Comparison of ENCODE assay signal across 16 mouse cellular contexts in genomic region chr4:133508990-133509389, GRCm38 (mm10). TPM values are rescaled to one million over a fixed set of nuclear protein-coding genes. Genes with fewer than 3 reads are reported as not detected.
A peak's percentile ranks its signal among the peaks of the same experiment; 100 is the strongest.
DNase-seq lines count a peak whose midpoint lies in the region; ATAC-seq lines count a peak whose summit lies in the region.
"Had no signal": no experiment of that assay in that cellular context is flagged by ENCODE, and none has a peak within 500 bp of the region (broad histone marks: within the 10 kb centered on the region; RNA-seq: fewer than 3 reads in every experiment).

No protein-coding gene starts in this region.

- DNase-seq in right cerebral cortex, adult 18-20 months: peak; percentile 59
- DNase-seq in right cerebral cortex, postnatal 25 days: no peak
- DNase-seq in cerebellum, adult 8-10 months: peak; percentile 70
- peak; percentile 66 for DNase-seq in layer of hippocampus, adult 11-12 months (ENCODE audit: low spot score)
- DNase-seq in right cerebral cortex, postnatal 4 days: peak; percentile 55
- no peak for DNase-seq in adipocyte (ENCODE audit: low spot score)
- DNase-seq: adrenal gland, adult 2 months; heart, adult 18-20 months; heart, postnatal 4 days; kidney, adult 18-20 months; lung, adult 2 months had no signal

- H3K9me3 ChIP-seq in heart, embryonic 11.5 days (replicated peaks; ENCODE audit: control insufficient read depth, low read length): no peaks in the 10 kb centered on the region
- H3K9me3 ChIP-seq: stomach, embryonic 15.5 days had no signal

- no peak overlapping the region for H3K27ac ChIP-seq in heart, embryonic 11.5 days (ENCODE audit: low read depth, low read length)
- H3K27ac ChIP-seq: stomach, embryonic 15.5 days had no signal

- H3K36me3 ChIP-seq in heart, embryonic 11.5 days (ENCODE audit: control insufficient read depth, insufficient read depth, low read length): no peaks in the 10 kb centered on the region
- H3K36me3 ChIP-seq: stomach, embryonic 15.5 days had no signal

- 80% methylated on average over 7 of the region's 7 CpGs for WGBS in heart, embryonic 11.5 days (ENCODE audit: insufficient replicate concordance)

- peaks cover 22% of the 10 kb centered on the region for H3K27me3 ChIP-seq in heart, embryonic 11.5 days (ENCODE audit: control insufficient read depth, insufficient read depth, low read length)
- H3K27me3 ChIP-seq: Patski had no signal

- no peak overlapping the region for H3K9ac ChIP-seq in heart, embryonic 11.5 days (ENCODE audit: low read depth, low read length)
- H3K9ac ChIP-seq: stomach, embryonic 15.5 days had no signal

- ATAC-seq in heart, embryonic 11.5 days (replicated peaks; ENCODE audit: insufficient number of reproducible peaks, low FRiP score, low TSS enrichment): no peak
- ATAC-seq: Patski had no signal

- no peaks in the 10 kb centered on the region for H3K4me1 ChIP-seq in heart, embryonic 11.5 days (ENCODE audit: control insufficient read depth, insufficient read depth, low read length)
- H3K4me1 ChIP-seq: stomach, embryonic 15.5 days had no signal

- H3K4me3 ChIP-seq in heart, embryonic 11.5 days (ENCODE audit: low read depth, low read length): no peak overlapping the region
- H3K4me3 ChIP-seq: stomach, embryonic 15.5 days had no signal

- H3K4me2 ChIP-seq in heart, embryonic 11.5 days: no peak overlapping the region
- H3K4me2 ChIP-seq: stomach, embryonic 15.5 days had no signal

RNA-seq across cellular contexts. Expression of gene Kdf1, which starts 9.8 kb away (rescaled TPM):
- 0.77 and 0.80 TPM in 2 replicates for polyA plus RNA-seq in heart, embryonic 11.5 days (2014; fragmentation: Nextera tagmentation; extraction: Ambion mirVana)

RNA-seq across cellular contexts. Expression of gene Trnp1, which starts 10.6 kb away (rescaled TPM):
- 0.94 and 1.4 TPM in 2 replicates for polyA plus RNA-seq in heart, embryonic 11.5 days (2014; fragmentation: Nextera tagmentation; extraction: Ambion mirVana)

RNA-seq across cellular contexts. Expression of gene Tent5b, which starts 29.1 kb away (rescaled TPM):
- polyA plus RNA-seq in heart, embryonic 11.5 days (2014; fragmentation: Nextera tagmentation; extraction: Ambion mirVana): 0.47 and 0.83 TPM in 2 replicates

RNA-seq across cellular contexts. Expression of gene Nudc, which starts 36.8 kb away (rescaled TPM):
- 221 TPM in 2 replicates for polyA plus RNA-seq in heart, embryonic 11.5 days (2014; fragmentation: Nextera tagmentation; extraction: Ambion mirVana)

RNA-seq across cellular contexts. Expression of gene Nr0b2, which starts 44.2 kb away (rescaled TPM):
- polyA plus RNA-seq in heart, embryonic 11.5 days (2014; fragmentation: Nextera tagmentation; extraction: Ambion mirVana): 9.6 and 11.0 TPM in 2 replicates
- polyA plus RNA-seq: embryonic facial prominence, embryonic 14.5 days; Patski; urinary bladder, adult 2 months had no signal

Comparison
In these comparisons a context has a peak if more than half of its experiments do, and no peak if none do; other contexts are left out.
1. DNase-seq: peak in right cerebral cortex, adult 18-20 months (single experiment), cerebellum, adult 8-10 months (single experiment), layer of hippocampus, adult 11-12 months (single experiment) and right cerebral cortex, postnatal 4 days (single experiment); none in right cerebral cortex, postnatal 25 days (single experiment) and adipocyte (single experiment).